Mouse (Mus musculus) cerebral cortex, adult 2 months (tissue): ENCODE data around the gene Nek4.

Experiments
- WGBS: fragments of 180-500 bp; shearing (Covaris S2); methylation state at CpG from one replicate; pipeline ENCODE4 v1.1.7; 2018; 5-methylcytosine and 5-hydroxymethylcytosine counted together

Gene Nek4

DNA sequence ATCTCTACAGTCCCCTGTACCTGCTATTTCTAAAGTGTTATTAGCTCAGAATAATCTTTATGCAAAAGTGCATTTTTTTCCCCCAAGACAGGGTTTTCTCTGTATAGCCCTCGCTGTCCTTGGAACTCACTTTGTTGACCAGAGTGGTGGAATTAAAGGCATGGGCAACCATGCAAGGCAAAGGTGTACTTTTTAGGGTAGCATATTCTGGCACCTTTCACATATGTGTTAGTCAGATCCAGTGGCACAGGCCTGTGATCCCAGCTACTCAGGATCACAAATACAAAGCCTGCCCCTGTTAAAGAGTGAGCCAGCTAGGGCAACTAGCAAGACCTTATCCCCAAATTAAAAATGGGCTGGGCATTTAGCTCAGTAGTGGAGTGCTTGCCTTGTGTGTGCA lies 9.2 kb downstream of the Nek4 start:
- WGBS, result 97% methylated on average over 1 of the region's 1 CpGs

DNA sequence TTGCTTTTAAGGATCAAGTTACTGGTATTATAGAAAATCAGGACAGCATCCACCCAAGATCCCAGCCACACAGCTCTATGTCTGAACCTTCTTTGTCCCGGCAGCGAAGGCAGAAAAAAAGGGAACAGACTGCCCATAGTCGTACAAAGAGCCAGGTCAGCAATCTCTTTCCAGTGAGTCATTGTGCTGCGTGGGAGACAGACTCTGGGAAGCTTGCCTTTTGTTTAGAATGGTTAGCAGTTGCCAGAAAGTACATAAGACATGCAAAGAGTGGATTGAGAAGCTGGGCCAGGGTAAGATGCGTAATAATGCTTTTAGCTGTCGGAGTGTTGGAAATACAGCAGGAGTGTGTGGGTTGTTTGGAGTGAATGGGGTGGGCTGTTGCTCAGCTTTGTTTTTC lies 23.0 kb downstream of the Nek4 start:
- WGBS, result 17% methylated on average over 6 of the region's 6 CpGs

DNA sequence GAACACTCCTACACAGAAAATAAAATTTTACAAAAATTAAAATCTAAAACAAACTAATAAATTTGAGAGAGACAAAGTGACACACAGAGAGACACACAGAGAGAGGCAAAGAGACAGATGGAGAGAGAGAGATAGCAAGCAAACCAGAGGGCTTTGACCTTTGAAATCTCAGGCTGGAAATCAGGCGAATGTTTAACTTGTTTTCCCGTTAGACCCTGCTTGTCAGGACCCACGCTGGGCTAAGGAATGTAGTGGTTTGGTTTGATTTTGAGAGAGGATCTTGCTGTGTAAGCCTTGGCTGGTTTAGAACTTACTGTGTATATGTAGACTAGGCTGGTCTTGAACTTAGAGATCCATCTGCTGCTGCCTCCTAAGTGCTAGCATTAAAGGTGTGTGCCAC lies 25.0 kb downstream of the Nek4 start:
- 90% methylated on average over 3 of the region's 3 CpGs for WGBS

GRCm38 (mm10) chr14:31000356-31000755 lies 49.2 kb downstream of the Nek4 start:
- 56% methylated on average over 10 of the region's 10 CpGs for WGBS

- under 1% methylated on average over 21 of the region's 21 CpGs for WGBS
These were observed 49.7 kb downstream of the Nek4 start for GRCm38 (mm10) chr14:31000816-31001306.

GRCm38 (mm10) chr14:31001307-31002205 lies 50.4 kb downstream of the Nek4 start, which contains the start of the genes Glt8d1 and Spcs1:
Glt8d1 (plus strand) TSS chr14:31001400.
Spcs1 (minus strand) TSS chr14:31001672.
- under 1% methylated on average over 84 of the region's 84 CpGs for WGBS

DNA sequence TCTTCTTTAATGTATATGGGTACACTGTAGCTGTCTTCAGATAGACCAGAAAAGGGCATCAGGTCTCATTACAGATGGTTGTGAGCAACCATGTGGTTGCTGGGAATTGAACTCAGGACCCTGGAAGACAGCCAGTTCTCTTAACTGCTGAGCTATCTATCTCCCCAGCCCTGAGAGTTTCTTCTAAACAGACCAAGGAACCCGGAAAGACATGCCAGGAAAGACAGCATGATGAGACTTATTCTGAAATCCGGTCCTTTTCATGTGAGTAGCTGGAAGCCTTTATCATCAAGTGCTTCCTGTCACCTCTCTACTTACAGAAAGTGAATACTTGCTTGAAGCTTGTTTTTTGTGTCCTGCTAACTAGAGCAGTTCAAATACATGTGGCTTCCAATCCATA lies 53.4 kb downstream of the Nek4 start:
- 86% methylated on average over 2 of the region's 2 CpGs for WGBS

GRCm38 (mm10) chr14:31006779-31007178 lies 55.6 kb downstream of the Nek4 start:
- 86% methylated on average over 5 of the region's 5 CpGs for WGBS

DNA sequence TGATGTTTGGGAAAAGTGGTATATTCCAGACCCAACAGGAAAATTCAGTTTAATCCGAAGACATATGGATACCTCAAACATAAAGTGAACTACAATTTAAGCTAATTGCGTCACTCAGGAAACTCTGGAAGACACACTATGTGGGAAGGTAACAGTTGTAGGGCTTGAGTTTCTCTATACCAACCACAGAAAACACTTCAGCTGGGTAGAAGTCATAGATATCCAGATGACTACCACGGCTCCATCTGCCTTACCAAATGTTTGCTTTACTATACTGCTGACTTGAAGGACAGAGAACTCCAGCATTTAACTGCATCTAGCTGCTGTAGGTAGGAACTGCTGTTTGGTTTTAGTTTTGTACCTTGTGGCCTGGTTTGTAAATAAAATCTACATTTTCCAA lies 60.4 kb downstream of the Nek4 start:
- 56% methylated on average over 3 of the region's 3 CpGs for WGBS

DNA sequence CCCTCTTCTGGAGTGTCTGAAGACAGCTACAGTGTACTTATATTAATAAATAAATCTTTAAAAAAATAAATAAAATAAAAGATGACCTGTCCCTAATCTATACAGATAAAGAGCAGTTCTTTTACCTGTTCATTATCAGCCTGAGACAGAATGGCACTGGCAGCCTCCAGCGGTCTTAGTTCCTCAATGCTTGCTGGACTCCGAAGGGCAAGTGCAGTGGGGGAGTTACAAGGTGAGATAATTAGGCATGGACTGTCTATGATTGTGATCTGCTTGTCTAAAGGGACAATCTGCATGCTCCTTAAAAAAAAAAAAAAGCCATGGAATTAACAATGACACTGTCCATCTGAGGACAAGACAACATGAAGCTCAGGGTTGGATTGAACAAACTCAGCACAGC lies 62.8 kb downstream of the Nek4 start:
- 94% methylated on average over 2 of the region's 2 CpGs for WGBS

GRCm38 (mm10) chr14:31016063-31016462 lies 64.9 kb downstream of the Nek4 start:
- WGBS, result 93% methylated on average over 1 of the region's 1 CpGs

DNA sequence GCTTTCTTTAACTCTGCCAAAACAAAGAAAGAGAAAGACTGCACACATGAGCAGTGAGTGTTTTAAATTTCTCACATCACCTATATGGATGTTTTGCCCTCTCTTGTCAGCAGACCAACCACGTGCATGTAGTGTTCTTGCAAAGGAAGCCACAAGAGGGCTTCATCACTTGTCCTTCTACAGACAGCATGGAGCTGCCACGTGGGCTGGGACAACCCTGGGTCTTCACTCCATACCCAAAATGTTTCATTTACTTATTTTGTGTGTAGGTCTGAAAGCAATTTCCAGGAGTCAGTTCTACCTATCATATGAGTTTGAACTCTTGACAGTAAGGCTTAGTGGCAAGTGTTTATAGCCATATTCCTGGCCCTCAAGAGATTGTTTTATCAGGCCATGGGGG lies 66.7 kb downstream of the Nek4 start:
- WGBS, result 2% methylated on average over 2 of the region's 2 CpGs

DNA sequence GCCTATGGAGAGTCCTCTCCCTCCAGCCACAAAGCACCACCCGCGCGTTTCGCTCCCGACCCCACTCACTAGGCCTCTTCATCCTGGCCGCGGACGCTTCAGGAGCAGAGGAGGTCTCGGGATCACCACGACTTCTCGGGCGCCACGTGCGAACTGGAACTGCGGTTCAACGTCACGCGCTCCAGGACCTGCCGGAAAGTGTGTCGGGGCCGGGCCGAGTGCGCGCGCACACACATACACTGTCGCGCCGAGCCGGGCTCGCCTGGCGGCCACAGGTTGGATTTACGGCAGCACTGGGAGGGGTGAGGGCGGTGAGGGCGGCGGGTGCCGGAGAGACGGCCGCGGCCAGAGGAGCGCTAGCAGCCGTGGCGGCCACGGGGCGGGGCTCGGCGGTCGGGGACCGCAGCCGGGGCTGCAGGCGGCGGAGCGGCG lies 67.7 kb downstream of the Nek4 start, which contains the start of the genes Pbrm1 and Gnl3:
Pbrm1 (plus strand) TSS at position 279 of the 432 bp plus-strand sequence.
Gnl3 (minus strand) TSS at position 293 of the 432 bp plus-strand sequence.
- WGBS, result under 1% methylated on average over 52 of the region's 53 CpGs

GRCm38 (mm10) chr14:31019331-31020205 lies 68.4 kb downstream of the Nek4 start:
- 2% methylated on average over 39 of the region's 56 CpGs for WGBS

- WGBS, result 8% methylated on average over 1 of the region's 1 CpGs
These were observed 71.4 kb downstream of the Nek4 start for GRCm38 (mm10) chr14:31022579-31022978.

- WGBS, result 72% methylated on average over 3 of the region's 3 CpGs
These were observed 74.6 kb downstream of the Nek4 start for GRCm38 (mm10) chr14:31025785-31026184.
